Mouse (Mus musculus) MEL (cell line): ENCODE measurements around the gene Zfp287.

ENCODE experiments used
- CTCF ChIP-seq, 3 experiments: IDR thresholded peaks in 2 of 3; conservative IDR thresholded peaks in 1 of 3; 2 replicates each; pipeline ENCODE4 v1.5.1; 2011 to 2012; ENCODE audit warnings: low read length in 3 of 3, low read depth in 2 of 3, mild to moderate bottlenecking in 2 of 3, improper control_type of control experiment in 1 of 3, inconsistent platforms in 1 of 3, mixed read lengths in 1 of 3, moderate library complexity in 1 of 3; ENCODE audit not compliant: control insufficient read depth in 1 of 3, insufficient read depth in 1 of 3, poor library complexity in 1 of 3, severe bottlenecking in 1 of 3
- E2F4 ChIP-seq: IDR thresholded peaks from 2 replicates; pipeline ENCODE4 v1.6.1; 2011; ENCODE audit warnings: low read depth, low read length, improper control_type of control experiment, borderline replicate concordance
- NELFE ChIP-seq: IDR thresholded peaks from 2 replicates; pipeline ENCODE4 v1.6.1; 2011; ENCODE audit warnings: low read depth, low read length, improper control_type of control experiment
- ZC3H11A ChIP-seq: IDR thresholded peaks from 2 replicates; pipeline ENCODE4 v1.6.1; 2012; ENCODE audit warnings: low read depth, mild to moderate bottlenecking, inconsistent platforms, low read length, improper control_type of control experiment

DNA sequence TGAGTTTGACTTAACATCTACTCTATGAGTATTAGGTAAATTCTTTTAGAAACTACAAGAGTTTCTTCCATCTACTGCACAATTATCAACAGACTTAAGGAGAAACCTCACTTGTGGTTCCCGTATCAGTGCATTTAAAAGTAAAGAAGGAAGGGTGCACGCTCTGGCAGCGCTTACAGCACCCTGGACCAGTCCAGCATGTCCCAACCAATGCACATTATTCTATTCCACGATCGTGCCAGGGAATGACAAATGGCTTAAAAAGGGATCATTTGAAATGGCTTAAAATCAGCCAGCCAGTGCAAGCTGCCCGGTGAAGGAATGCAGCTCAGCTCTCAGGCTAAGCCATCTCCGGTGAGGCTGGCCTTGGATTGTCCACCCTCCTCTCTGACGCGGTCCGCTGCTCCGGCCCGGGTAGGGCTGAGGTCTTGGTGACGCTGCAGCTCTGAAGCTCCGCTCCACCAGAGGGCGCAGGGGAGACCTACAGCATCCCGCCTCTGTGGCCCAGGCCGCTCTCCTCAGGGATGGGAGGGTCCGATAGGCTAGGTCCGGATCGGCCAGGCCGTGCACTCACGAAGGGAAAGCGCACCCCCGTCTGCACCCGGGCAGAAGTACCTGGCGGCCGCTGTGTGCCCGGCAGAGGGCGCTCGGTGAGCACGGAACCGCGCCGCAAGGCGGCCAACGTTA is 24.9 kb upstream of the Zfp287 start:
- peak; percentile 76 to 96 (median 92) for TF ChIP-seq CTCF (IDR thresholded peaks at IDR 0.05 in 2 of 3, conservative IDR thresholded peaks at IDR 0.05 in 1 of 3; ENCODE audit: control insufficient read depth in 1 of 3, insufficient read depth in 1 of 3, low read depth in 2 of 3, low read length in 3 of 3, poor library complexity in 1 of 3, severe bottlenecking in 1 of 3)
- TF ChIP-seq NELFE = no peak
- peak; percentile 89 for TF ChIP-seq ZC3H11A
- TF ChIP-seq E2F4 = no peak
